Mouse (Mus musculus) adrenal gland, adult 18-20 months (tissue): ENCODE measurements around the gene Cep72. TPM values are rescaled to one million over a fixed set of nuclear protein-coding genes. Genes with fewer than 3 reads are reported as not detected.

Source experiments
- DNase-seq, 2 experiments: peaks; one replicate each; pipeline ENCODE4 v3.0.0; 2021 to 2022; ENCODE audit warnings: low spot score in 2 of 2
- total RNA-seq, 2 experiments: library from RNA; stranded (reverse); gene quantifications; 1 replicate in 1 of 2; 2 replicates in 1 of 2; pipeline ENCODE4 v1.2.3; 2021

Cep72 gene
- total RNA-seq, 2 experiments from 2014 or later, result 1.3 to 2.2 TPM

- DNase-seq, result no peak
Measured at GRCm38 (mm10) chr13:73990325-73990724, 71.8 kb downstream of the Cep72 start.

Other genes starting within 250 kb of the Cep72 start
- 1 to 10 TPM; 1.4 to 1.8 TPM for gene Nkd2, start 214.7 kb downstream of the Cep72 start, total RNA-seq
- gene Trip13, start 124.5 kb downstream of the Cep72 start, total RNA-seq, result under 1 TPM; 0.63 to 0.67 TPM
- gene Brd9, start 124.5 kb downstream of the Cep72 start, total RNA-seq, result 10 to 100 TPM; 27.4 to 31.8 TPM
- not detected for gene Zdhhc11, start 98.4 kb downstream of the Cep72 start, total RNA-seq
- 10 to 100 TPM in 1 of 2 experiments, 1 to 10 TPM in 1; 8.5 to 15.4 TPM for gene Tppp, start 52.9 kb downstream of the Cep72 start, total RNA-seq
- gene Slc9a3, start 59.2 kb upstream of the Cep72 start, total RNA-seq, result under 1 TPM; 0.73 to 0.99 TPM
- 10 to 100 TPM; 61.8 to 70.6 TPM for gene Exoc3, start 146.4 kb upstream of the Cep72 start, total RNA-seq
- gene Ahrr, start 230.0 kb upstream of the Cep72 start, total RNA-seq, result 1 to 10 TPM; 2.0 to 2.6 TPM